Mouse (Mus musculus) kidney, adult 2 months (tissue): ENCODE data around the gene Slc38a4.
A peak's percentile ranks its signal among the peaks of the same experiment; 100 is the strongest.

Experiments used
- CTCF ChIP-seq: fragments of 200-500 bp; conservative IDR thresholded peaks from 2 replicates; pipeline ENCODE4 v1.5.1; 2011; ENCODE audit warnings: low read depth, mild to moderate bottlenecking, control low read depth, low read length, moderate library complexity, mixed read lengths; ENCODE audit not compliant: insufficient read depth, insufficient read length
- POLR2A ChIP-seq: fragments of 200-500 bp; IDR thresholded peaks from one replicate; pipeline ENCODE4 v1.6.1; 2011; ENCODE audit warnings: low read depth, low read length, control low read depth

- TF ChIP-seq CTCF (0 out of 2 replicates have a peak, but pooled peaks have one; percentile 3), POLR2A (no peak)
Observed at GRCm38 (mm10) chr15:96969792-96970191, 86.0 kb downstream of the Slc38a4 start.
